Mouse (Mus musculus): Measurements from ENCODE around the gene Srcin1. TPM values are rescaled to one million over a fixed set of nuclear protein-coding genes. Genes with fewer than 3 reads are reported as not detected.

Srcin1 gene
- total RNA-seq, 1 experiment from 2014 or later, result 9.2 TPM

- DNase-seq, result peak; percentile 85
Observed at GRCm38 (mm10) chr11:97556569-97557408, 19.2 kb downstream of the Srcin1 start.

- no peak for DNase-seq
Observed at GRCm38 (mm10) chr11:97555144-97555543, 20.8 kb downstream of the Srcin1 start.

GRCm38 (mm10) chr11:97552151-97552550 lies 23.8 kb downstream of the Srcin1 start:
- DNase-seq, result no peak

- DNase-seq, result no peak
Observed at GRCm38 (mm10) chr11:97548757-97549156, 27.2 kb downstream of the Srcin1 start.

GRCm38 (mm10) chr11:97547957-97548706 lies 27.9 kb downstream of the Srcin1 start:
- no peak for DNase-seq

- peak; percentile 70 for DNase-seq
Observed at GRCm38 (mm10) chr11:97546804-97547411, 29.1 kb downstream of the Srcin1 start.

- no peak for DNase-seq
Observed at GRCm38 (mm10) chr11:97545808-97546560, 30.0 kb downstream of the Srcin1 start.

- no peak for DNase-seq
Observed at GRCm38 (mm10) chr11:97543883-97544282, 32.1 kb downstream of the Srcin1 start.

GRCm38 (mm10) chr11:97543181-97543733 lies 32.7 kb downstream of the Srcin1 start:
- peak; percentile 68 for DNase-seq

GRCm38 (mm10) chr11:97542171-97543150 lies 33.5 kb downstream of the Srcin1 start:
- no peak for DNase-seq

- no peak for DNase-seq
Observed at GRCm38 (mm10) chr11:97540604-97541003, 35.4 kb downstream of the Srcin1 start.

GRCm38 (mm10) chr11:97540136-97540535 lies 35.9 kb downstream of the Srcin1 start:
- no peak for DNase-seq

- DNase-seq, result no peak
Observed at GRCm38 (mm10) chr11:97539622-97540021, 36.4 kb downstream of the Srcin1 start.

- DNase-seq, result no peak
Observed at GRCm38 (mm10) chr11:97537580-97538089, 38.4 kb downstream of the Srcin1 start.

- DNase-seq, result peak; percentile 56
Observed at GRCm38 (mm10) chr11:97536835-97537579, 39.0 kb downstream of the Srcin1 start.

GRCm38 (mm10) chr11:97536083-97536747 lies 39.8 kb downstream of the Srcin1 start:
- no peak for DNase-seq

- no peak for DNase-seq
Observed at GRCm38 (mm10) chr11:97535660-97536059, 40.3 kb downstream of the Srcin1 start.

GRCm38 (mm10) chr11:97535308-97535630 lies 40.7 kb downstream of the Srcin1 start:
- DNase-seq, result no peak

Data from adrenal gland, postnatal 14 days (tissue).